Mouse (Mus musculus) intestine, embryonic 14.5 days (tissue): ENCODE measurements around the gene Slc12a8. TPM values are rescaled to one million over a fixed set of nuclear protein-coding genes. Genes with fewer than 3 reads are reported as not detected.

Experiments
- ATAC-seq: fragments of 200-750 bp; cut with Nextera tagmentation; replicated peaks from 2 replicates; pipeline ENCODE4 v1.8.0; 2017; ENCODE audit warnings: low read depth, moderate number of reproducible peaks, moderate TSS enrichment, moderate library complexity; ENCODE audit not compliant: low FRiP score, low TSS enrichment
- DNase-seq: peaks from one replicate; pipeline ENCODE4 v3.0.0-alpha.2; 2018; ENCODE audit warnings: low spot score
- H3K27ac ChIP-seq: fragments of 300-500 bp; sonication (generic); 2 replicates; pipeline ENCODE4 v1.5.1; 2014; ENCODE audit warnings: low read depth, mild to moderate bottlenecking, control low read depth
- H3K27me3 ChIP-seq: fragments of 300-500 bp; sonication (generic); replicated peaks from 2 replicates; pipeline ENCODE4 v1.6.1; 2014; ENCODE audit warnings: low read length, control low read depth; ENCODE audit not compliant: control insufficient read depth, insufficient read depth
- H3K36me3 ChIP-seq: fragments of 300-500 bp; sonication (generic); 2 replicates; pipeline ENCODE4 v1.6.1; 2014; ENCODE audit warnings: low read length, control low read depth; ENCODE audit not compliant: control insufficient read depth, insufficient read depth
- H3K4me1 ChIP-seq: fragments of 300-500 bp; sonication (generic); replicated peaks from 2 replicates; pipeline ENCODE4 v1.6.1; 2014; ENCODE audit warnings: low read length, control low read depth, mixed read lengths; ENCODE audit not compliant: control insufficient read depth, insufficient read depth
- H3K4me2 ChIP-seq: fragments of 300-500 bp; sonication (generic); 2 replicates; pipeline ENCODE4 v1.6.1; 2014; ENCODE audit warnings: low read length
- H3K4me3 ChIP-seq: fragments of 300-500 bp; sonication (generic); 2 replicates; pipeline ENCODE4 v1.5.1; 2014; ENCODE audit warnings: low read depth, low read length, control low read depth, mixed read lengths
- H3K9ac ChIP-seq: fragments of 300-500 bp; sonication (generic); 2 replicates; pipeline ENCODE4 v1.6.1; 2014; ENCODE audit warnings: mild to moderate bottlenecking, low read length
- H3K9me3 ChIP-seq: fragments of 300-500 bp; sonication (generic); 2 replicates; pipeline ENCODE4 v1.6.1; 2016; ENCODE audit warnings: low read length, control low read depth; ENCODE audit not compliant: control insufficient read depth
- WGBS: fragments of 180-500 bp; shearing (Covaris S2); extraction: QIAGEN DNeasy Blood & Tissue Kit; methylation state at CpG from one replicate; pipeline ENCODE4 v1.1.7; 2014; 5-methylcytosine and 5-hydroxymethylcytosine counted together
- polyA plus RNA-seq: library from polyadenylated mRNA; unstranded; fragments of >200 nt; fragmentation: Nextera tagmentation; extraction: Ambion mirVana; gene quantifications from 2 replicates; pipeline ENCODE4 v1.2.1, GENCODE M21; 2014

The Slc12a8 gene
- polyA plus RNA-seq, 1 experiment from 2014 or later, result 5.0 TPM

DNA sequence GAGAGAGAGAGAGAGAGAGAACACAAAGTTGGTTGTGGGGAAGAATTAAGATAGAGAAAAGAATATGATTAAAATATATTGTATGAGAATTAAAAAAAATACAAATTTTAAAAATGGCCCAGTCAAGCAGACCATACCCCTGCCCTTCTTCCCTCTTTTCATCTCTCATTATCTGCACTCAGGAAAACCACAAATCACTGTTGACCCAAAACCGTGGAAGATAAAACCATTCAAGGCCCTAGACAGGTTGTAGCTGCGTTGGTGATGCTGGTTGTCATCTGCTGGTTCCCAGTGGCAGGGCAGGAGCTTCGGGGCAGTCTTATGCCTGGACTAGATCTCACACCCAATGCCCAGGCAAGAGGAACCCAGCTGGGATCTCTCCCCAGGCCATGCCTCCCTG, 66.2 kb downstream of the Slc12a8 start:
- DNase-seq (no peak), ATAC-seq (no peak)
- no peaks in the 10 kb centered on the region for H3K36me3 ChIP-seq
- H3K9me3 ChIP-seq, result 0 out of 2 replicates have a peak, but pooled peaks cover 2% of the 10 kb centered on the region
- H3K4me2 ChIP-seq, result peak overlapping the region; percentile 41
- peaks cover 44% of the 10 kb centered on the region for H3K4me1 ChIP-seq
- H3K27ac ChIP-seq, result peak overlapping the region; percentile 93
- 55% methylated on average over 3 of the region's 3 CpGs for WGBS
- no peaks in the 10 kb centered on the region for H3K27me3 ChIP-seq
- no peak overlapping the region for H3K4me3 ChIP-seq
- no peak overlapping the region for H3K9ac ChIP-seq

DNA sequence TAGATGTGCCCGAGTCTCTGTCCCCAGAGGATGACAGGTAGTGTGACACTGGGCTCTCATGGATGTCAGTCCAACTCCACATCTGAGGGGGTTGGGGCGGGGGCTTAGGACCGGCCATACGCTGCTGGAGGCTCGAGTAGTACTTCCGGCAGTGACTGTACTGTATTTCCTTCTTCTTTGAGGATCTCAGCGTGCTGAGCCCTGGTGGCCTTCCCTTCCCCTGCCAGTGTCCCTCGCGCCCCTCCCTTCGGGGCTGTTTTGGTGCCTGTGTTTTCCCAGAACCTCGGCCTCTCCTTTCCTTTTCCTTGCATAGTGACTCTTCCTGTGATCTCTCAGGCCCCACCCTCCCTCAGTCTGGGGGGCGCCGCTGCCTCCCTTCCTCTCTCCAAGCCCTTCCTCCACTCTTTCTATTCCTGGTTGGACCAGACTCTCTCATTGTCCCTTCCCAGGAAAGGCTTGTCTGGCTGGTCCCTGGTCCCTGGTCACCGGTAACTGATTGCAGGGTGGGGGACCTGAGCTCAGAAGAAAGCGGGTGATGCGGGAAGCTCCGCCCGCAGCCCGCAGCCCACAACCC, 66.8 kb downstream of the Slc12a8 start:
- peak overlapping the region; percentile 93 for H3K27ac ChIP-seq
- peak overlapping the region; percentile 15 for H3K9ac ChIP-seq
- H3K36me3 ChIP-seq, result no peaks in the 10 kb centered on the region
- DNase-seq (peak; percentile 66), ATAC-seq (peak; percentile 47; the same call in 1 of the 2 replicates)
- H3K9me3 ChIP-seq, result 0 out of 2 replicates have a peak, but pooled peaks cover 2% of the 10 kb centered on the region
- H3K27me3 ChIP-seq, result no peaks in the 10 kb centered on the region
- H3K4me1 ChIP-seq, result peaks cover 44% of the 10 kb centered on the region
- H3K4me2 ChIP-seq, result peak overlapping the region; percentile 41
- H3K4me3 ChIP-seq, result 0 out of 2 replicates have a peak overlapping the region, but pooled peaks have one; percentile 8
- 16% methylated on average over 19 of the region's 19 CpGs for WGBS

DNA sequence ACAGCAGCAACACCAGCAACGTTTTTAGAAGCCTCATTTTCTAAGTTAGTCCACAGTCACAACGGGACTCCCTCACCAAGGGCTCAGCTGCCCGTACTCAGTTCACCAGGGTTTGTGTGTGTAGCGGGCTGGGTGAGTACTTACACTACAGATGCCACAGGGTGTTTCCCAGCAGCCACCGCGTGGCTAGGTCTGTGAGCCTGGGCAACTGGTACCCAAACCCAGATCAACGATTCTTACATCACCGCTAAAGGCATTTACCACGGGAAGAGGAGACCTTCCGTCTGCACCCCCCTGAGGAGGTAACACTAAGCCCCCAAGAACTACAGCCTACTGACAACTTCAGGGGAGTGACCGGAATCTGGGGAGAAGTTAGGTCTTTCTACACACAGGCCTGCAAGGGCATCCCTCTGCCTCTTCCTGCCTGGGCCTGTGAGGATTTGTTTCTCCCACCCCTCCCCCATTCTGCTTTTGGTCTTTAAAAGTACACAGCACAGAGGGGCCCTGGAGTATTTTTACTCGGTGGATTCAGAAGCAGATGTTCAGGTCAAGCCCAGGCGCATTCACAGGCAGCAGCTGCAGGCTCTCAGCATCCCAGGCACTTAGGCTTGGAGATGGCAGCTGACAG, 67.4 kb downstream of the Slc12a8 start:
- Histone ChIP-seq H3K9ac (peak overlapping the region; percentile 15), H3K27ac (peak overlapping the region; percentile 93), H3K36me3 (no peaks in the 10 kb centered on the region), H3K4me1 (peaks cover 44% of the 10 kb centered on the region), H3K4me3 (0 out of 2 replicates have a peak overlapping the region, but pooled peaks have one; percentile 8), H3K4me2 (peak overlapping the region; percentile 41), H3K27me3 (no peaks in the 10 kb centered on the region), H3K9me3 (no peaks in the 10 kb centered on the region)
- peak; percentile 48 for ATAC-seq
- DNase-seq, result peak; percentile 72
- WGBS, result 18% methylated on average over 13 of the region's 13 CpGs

DNA sequence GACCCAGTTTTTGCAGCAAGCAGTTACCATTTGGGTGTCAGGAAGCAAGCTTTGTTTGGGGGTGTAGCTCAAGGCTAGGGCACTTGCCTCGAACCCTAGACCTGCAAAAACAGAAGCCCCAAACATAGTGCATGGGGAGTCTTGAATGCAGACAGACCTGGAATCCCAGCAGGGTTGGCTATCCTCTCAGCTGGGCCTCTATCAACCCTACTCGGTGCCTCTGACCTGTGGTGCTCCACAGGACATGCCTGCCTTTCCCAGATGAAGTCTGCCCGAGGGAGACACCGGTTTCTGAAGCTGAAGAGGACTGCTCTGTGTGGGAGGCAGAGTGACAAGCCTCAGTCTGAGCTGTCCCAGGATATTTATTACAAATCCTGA, 67.9 kb downstream of the Slc12a8 start:
- H3K27me3 ChIP-seq, result no peaks in the 10 kb centered on the region
- ATAC-seq, result no peak
- no peak overlapping the region for H3K9ac ChIP-seq
- H3K9me3 ChIP-seq, result no peaks in the 10 kb centered on the region
- no peak overlapping the region for H3K4me3 ChIP-seq
- H3K4me1 ChIP-seq, result peaks cover 44% of the 10 kb centered on the region
- DNase-seq, result no peak
- no peak overlapping the region for H3K4me2 ChIP-seq
- WGBS, result 13% methylated on average over 4 of the region's 4 CpGs
- H3K27ac ChIP-seq, result peak overlapping the region; percentile 93
- no peaks in the 10 kb centered on the region for H3K36me3 ChIP-seq

DNA sequence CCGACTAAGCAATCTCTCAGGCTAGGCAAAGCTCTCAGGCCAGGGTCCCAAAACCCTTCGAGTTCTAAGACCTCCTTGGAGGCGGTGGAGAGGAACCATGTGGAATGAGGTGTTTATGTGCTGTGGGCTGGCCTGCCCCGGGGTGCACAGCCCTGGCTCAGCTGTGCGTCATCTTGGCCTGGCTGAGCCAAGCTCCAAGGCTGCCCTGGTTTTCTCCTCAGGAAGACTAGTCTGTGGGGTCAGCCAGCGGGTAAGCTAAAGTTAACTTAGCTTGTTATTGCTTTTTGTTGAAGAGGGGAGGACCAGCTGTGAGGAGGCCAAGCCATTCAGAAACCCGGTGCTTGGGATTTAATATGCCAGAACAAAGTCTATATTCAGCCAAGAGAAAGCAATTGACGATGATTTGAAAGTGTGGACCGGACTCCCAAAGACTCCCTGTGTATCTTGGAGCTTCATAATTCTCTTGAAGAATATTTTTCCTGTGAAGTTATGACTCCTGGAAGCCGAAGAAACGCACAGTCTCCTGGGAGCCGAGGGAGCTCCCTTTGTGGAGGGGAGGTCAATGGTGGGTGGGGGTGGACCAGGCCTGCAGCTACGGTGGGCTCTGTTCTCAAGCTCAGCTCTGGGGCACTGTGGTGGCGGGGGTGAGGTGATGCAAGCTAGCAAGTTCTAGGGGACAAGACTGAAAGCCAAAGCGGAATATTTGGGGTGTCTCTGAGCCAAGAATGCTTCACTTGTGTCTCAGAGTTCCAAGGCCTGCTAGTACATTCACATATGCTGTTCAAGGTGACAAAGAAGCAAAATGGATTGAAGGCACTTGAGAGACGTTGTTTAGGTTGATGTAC, 70.4 kb downstream of the Slc12a8 start:
- H3K4me1 ChIP-seq, result peaks cover 36% of the 10 kb centered on the region
- no peak for ATAC-seq

DNA sequence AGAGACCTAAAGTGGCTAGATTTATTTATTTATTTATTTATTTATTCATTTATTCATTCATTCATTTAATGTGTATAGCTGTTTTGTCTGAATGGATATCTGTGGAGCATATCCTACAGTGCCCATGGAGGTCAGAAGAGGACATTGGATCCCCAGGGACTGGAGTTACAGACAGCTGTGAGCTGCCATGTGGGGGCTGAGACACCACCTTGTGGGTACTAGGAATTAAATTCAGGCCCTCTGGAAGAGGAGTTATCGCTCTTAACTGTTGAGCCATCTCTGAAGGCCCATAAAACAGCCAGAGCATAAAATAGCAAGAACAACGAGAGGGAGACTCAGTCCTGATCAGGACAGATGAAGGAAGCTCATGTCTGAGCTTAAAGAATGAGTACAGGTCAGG, 71.7 kb downstream of the Slc12a8 start:
- Histone ChIP-seq H3K4me3 (no peak overlapping the region), H3K36me3 (no peaks in the 10 kb centered on the region), H3K4me2 (no peak overlapping the region), H3K4me1 (peaks cover 31% of the 10 kb centered on the region), H3K9me3 (no peaks in the 10 kb centered on the region), H3K27me3 (no peaks in the 10 kb centered on the region), H3K27ac (no peak overlapping the region), H3K9ac (no peak overlapping the region)
- ATAC-seq, result no peak
- WGBS, result 70% methylated on average over 2 of the region's 2 CpGs
- no peak for DNase-seq

More for the DNA sequence above, 70.4 kb downstream of the Slc12a8 start:
- Histone ChIP-seq H3K9me3 (no peaks in the 10 kb centered on the region), H3K27ac (peak overlapping the region; percentile 39; the same call in 1 of the 2 replicates), H3K36me3 (no peaks in the 10 kb centered on the region), H3K9ac (no peak overlapping the region), H3K4me2 (no peak overlapping the region), H3K27me3 (no peaks in the 10 kb centered on the region), H3K4me3 (no peak overlapping the region)
- no peak for DNase-seq
- 63% methylated on average over 16 of the region's 16 CpGs for WGBS

DNA sequence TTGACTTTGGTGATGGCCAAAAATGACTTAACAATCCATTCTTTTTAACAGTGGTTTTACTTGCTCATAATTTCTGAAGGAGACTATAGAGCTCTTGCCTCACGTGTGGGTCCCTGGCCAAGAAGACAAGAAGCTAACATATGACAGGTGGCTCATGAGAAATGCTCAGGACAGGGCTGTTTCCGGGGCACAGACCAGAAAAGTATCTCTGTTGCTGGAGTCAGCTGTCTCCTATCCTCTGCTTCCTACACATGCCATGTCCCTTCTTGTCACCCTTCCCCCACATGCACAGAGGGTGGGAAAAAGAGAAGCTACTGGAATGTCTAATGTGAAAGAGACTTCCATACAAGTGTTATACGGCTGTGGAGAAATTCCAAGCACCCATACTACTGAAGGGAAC, 73.3 kb downstream of the Slc12a8 start:
- H3K27me3 ChIP-seq, result no peaks in the 10 kb centered on the region
- H3K27ac ChIP-seq, result no peak overlapping the region
- no peak overlapping the region for H3K9ac ChIP-seq
- no peaks in the 10 kb centered on the region for H3K9me3 ChIP-seq
- 80% methylated on average over 3 of the region's 3 CpGs for WGBS
- H3K4me1 ChIP-seq, result peaks cover 24% of the 10 kb centered on the region
- DNase-seq, result no peak
- no peak overlapping the region for H3K4me2 ChIP-seq
- no peaks in the 10 kb centered on the region for H3K36me3 ChIP-seq
- no peak for ATAC-seq
- no peak overlapping the region for H3K4me3 ChIP-seq

DNA sequence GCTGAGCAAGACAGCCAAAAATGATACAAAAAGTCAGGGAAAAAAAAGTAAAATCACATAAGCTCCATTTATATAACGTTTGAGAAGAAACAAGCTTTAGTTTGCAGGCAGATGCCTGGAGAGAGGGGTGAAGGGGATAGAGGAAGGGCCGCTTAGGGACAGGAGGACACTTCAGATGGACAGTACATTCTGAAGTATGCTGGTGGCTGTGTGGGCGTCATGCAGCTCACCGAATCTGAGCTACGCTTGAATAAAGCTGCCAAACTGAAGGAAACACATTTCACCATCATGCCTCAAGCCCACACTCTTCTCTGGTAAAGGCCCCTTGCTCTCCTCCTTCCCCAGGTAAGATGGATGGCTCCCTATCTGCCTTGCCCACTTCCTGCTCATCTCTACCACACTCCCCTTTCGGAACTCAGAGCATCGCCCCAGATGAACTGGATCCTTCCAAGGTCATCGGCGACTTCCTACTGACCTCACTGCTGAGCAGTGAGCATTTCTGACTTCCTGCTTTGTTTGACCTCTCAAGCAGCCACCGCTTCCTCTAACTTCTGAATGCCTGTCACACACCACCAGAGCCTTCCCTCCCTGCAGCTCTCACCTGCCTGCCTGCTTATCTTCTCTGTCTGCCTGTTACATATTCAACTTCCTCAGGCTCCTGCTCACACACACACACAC, 74.4 kb downstream of the Slc12a8 start:
- Histone ChIP-seq H3K4me2 (no peak overlapping the region), H3K4me1 (peaks cover 19% of the 10 kb centered on the region), H3K27me3 (no peaks in the 10 kb centered on the region), H3K36me3 (no peaks in the 10 kb centered on the region), H3K4me3 (no peak overlapping the region), H3K9ac (no peak overlapping the region), H3K27ac (no peak overlapping the region), H3K9me3 (no peaks in the 10 kb centered on the region)
- ATAC-seq, result no peak
- DNase-seq, result no peak
- WGBS, result 68% methylated on average over 10 of the region's 10 CpGs
